Mouse (Mus musculus) megakaryocyte-erythroid progenitor cell, adult 5-6 weeks (primary cell): ENCODE data around the gene Lzic. TPM values are rescaled to one million over a fixed set of nuclear protein-coding genes. Genes with fewer than 3 reads are reported as not detected.

Experiments
- ATAC-seq: replicated peaks from 2 replicates; pipeline ENCODE4 v1.8.0; 2016; ENCODE audit warnings: mild to moderate bottlenecking, inconsistent platforms; ENCODE audit not compliant: severe bottlenecking, poor library complexity, low FRiP score, low TSS enrichment
- total RNA-seq, 2 experiments: library from RNA; stranded (forward) in 1 of 2; stranded (reverse) in 1 of 2; fragments of 200-1000, 215-1000 nt in 1 of 2; fragments of >200 nt in 1 of 2; fragmentation: Nextera tagmentation in 1 of 2; gene quantifications; 2 replicates each; pipeline ENCODE4 v1.2.3; 2014 to 2017

Lzic gene
- total RNA-seq, 2 experiments from 2014 or later = 32.6 to 62.6 TPM

DNA sequence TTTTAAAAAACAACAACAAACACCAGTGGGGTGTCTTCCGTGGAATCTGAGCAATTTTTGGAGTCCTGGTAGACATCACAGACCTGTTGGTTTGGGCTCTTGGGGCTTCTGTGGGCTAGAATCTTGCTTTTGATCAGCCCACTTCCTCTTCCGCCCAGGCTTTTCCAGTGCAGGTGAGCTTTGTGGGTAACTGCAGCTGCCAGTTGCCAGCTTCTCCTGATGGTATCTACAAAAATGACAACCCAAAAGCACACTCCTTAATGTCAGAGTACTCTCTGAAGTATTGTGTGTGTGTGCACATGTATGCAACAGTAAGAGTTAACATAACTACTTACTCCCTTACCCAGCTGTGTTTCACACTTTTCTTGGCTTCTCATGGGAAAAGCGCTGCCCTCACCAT is 15.5 kb upstream of the Lzic start:
- no peak for ATAC-seq

DNA sequence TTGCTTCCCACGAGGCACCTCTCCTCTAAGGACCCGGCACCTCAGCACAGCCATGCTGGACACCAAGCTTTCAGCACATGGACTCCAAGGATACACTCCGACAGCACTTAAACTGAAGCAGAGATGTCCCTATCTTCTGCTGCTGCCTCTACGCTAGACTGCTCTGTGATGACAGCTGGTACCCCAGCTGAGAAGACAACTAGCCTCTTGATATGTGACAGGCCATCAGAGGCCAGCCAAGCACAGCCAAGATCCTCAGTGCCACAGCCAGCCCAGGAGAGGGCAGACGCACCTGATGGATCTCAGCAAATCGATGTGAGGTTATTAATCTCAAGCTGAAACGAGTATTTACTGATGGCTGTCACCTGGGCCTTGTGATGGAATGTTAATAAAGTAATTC is 9.9 kb upstream of the Lzic start:
- no peak for ATAC-seq

DNA sequence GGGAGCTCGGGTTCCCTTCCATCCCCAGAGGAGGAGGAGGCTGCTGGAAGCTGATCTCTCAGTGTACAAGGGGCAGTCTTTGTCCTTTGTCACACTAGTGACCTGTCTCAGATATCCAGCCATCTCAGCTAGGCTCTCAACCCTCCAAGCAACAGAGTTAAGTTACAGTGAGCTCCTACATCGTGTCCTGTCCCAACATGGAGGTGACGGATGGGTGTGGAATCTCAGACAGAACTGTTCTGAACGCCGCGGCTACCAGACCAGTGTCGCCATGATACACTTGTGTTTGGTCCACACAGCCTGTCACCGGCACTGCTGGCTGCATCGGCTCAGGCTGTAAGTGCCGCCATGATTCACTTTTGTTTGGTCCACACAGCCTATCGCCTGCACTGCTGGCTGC is 8.0 kb upstream of the Lzic start, which contains the start of gene Tmem274:
TSS of gene Tmem274 (plus strand) at position 301 of the 400 bp plus-strand sequence.
- ATAC-seq = no peak

DNA sequence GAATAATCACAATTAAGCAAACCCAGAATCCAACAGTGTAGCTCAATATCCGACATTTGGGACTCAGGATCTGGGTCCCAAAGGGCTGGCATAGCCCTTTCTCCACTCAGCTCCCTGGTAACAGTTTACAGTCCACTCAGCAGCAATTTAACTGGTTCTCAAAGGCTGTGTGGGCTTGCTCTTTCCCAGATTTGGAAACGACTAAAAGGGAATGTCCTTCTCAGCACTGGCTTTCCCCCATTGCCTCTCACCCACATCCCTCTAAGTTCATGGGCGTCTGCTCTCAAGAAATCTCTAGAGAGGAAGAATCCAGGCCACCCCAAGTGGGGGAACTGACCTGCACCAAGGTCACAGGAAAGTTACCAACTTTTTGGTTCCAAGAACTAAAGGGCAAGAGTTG is 463 bp upstream of the Lzic start:
- no peak for ATAC-seq

DNA sequence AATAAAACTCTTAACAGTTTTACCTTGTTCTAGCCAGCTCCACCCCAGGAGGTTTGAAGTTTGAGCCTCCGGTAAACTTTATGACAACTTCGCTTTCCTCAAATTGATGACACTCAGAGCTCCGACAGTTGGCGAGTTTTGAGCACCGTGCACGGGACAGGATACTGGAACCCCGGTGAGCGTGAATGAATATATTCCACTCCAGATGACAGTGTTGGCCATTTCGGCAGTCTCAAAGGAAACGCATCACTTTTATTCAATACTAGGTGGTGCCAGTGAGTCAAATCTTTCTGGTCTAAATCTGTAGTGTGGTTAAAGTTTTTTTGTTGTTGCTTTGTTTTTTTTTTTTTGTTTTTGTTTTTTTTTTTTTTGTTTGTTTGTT is 787 bp downstream of the Lzic start:
- ATAC-seq = peak; percentile 69

DNA sequence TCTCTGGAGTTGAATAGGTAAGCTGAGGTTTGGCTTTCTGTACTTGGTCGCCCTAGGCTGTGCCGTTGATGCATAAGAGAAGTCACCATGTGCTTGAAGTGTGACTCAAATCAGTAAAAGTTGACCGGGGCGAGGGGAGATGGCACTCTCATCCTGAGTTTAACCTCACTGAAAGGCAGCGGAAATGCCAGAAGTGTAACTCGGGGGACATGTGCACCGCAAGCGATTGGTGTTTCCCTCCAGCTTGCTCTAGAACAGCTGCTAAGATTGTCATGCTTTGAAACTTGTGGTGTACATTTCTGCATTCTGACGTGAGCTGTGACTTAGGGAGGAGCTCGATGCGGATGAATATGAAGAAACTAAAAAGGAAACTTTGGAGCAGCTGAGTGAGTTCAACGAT is 2.7 kb downstream of the Lzic start:
- no peak for ATAC-seq

DNA sequence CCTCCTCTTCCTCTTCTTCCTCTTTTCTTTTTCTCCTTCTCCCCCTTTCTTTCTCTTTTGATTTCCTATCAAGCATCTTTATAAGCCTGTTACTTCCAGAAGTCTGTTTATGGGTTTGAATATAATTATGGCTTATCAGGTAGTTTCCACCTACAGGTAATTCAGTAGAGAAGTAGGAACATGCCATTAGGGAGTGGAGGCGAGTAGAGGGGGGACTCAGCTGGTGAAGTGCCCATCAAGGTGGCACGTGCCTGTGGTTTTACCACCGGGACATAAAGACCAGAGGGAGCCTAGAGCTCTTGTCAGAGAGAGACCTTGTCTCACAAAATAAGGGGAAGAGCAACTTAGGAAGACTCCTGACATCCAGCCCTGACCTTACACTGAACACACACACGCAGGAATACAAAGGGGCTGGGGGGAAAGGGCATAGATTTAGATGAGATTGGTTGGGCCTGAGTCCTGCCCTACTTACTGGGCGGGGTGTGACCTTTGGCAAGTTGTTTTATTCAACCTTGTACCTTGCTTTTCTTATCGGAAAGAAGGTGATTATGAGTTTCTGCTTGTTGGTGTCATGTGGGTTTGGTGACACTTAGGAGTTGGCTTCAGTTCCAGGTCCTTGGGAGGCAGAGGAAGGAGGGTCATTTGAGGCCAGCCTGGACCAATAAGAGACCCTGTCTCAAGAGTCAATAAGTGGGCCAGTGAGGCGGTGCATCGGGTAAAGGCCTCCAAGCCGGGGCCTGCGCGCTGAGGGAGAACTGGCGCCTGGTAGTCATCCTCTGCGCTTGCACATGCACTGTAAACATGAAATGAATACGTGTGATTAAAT is 4.6 kb downstream of the Lzic start:
- no peak for ATAC-seq

DNA sequence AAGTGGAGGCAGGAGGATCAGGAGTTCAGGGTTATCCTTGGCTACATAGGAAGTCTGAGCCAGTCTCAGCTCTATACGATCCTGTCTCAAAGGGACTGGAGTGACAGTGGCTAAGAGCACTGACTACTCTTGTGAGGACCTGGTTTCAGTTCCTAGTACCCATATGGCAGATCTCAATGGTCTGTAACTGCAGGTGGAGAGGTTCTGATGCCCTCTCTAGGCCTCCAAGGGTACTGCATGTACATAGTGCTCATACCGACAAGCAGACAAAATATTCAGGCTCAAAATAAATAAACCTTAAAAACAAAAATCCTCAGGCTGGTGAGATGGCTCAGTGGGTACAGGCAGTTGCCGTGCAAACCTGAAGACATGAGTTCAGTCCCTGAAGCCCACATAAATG is 6.1 kb downstream of the Lzic start:
- ATAC-seq = 0 out of 2 replicates have a peak, but pooled peaks have one; percentile 34

DNA sequence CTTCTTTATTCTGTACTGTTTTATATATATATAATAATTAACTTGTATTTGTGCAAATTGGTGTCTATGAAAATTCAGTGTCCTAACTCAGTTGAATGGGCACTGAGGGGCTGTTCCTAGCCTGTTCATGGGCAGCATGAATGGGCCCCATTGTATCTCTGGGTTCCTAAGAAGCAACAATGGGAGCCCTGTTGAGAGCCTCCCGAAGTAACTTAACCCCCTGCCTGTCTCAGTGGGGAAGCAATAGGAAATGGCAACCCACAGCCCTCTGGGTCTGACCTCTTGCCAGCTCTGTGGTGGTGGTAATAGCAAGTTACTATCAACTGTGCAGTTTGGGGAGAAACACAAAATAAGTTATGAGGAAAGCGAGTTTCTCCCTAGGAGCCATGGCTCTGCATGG is 11.6 kb downstream of the Lzic start:
- ATAC-seq = no peak

DNA sequence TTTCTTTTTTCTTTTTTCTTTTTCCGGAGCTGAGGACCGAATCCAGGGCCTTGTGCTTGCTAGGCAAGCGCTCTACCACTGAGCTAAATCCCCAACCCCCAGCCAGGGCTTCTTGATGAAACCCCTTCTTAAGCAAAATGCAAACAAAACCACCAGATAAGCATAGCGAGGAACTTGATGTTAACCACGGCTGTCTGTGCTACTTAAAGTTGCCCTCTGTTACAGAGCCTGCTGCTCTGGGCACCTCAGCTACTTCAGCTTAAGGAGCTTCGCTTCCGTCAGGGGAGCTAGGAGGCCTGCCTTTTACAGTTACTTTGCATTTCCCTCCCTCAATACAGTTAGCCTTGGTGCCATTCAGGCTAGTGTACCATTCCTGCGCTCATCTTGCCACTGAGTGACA is 13.9 kb downstream of the Lzic start:
- ATAC-seq = no peak

DNA sequence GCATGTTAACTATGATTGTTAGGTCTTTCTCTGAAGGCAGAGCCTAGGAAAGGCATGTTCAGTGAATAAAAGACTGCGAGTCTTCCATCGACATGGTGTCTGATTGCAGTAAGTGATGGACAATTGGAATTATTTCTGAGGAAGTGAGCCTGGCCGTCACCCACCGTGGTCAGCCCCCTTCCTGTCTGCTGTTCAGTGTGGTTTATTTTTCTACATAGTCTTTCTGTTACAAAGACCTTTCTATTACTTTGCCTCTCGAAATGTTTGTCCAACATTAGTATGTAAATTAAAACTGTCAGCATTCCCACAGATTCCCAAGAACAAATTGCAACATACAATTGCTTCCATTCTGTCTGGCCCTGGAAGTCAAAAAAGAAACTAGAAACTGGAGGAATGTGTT is 14.8 kb downstream of the Lzic start:
- ATAC-seq = no peak

DNA sequence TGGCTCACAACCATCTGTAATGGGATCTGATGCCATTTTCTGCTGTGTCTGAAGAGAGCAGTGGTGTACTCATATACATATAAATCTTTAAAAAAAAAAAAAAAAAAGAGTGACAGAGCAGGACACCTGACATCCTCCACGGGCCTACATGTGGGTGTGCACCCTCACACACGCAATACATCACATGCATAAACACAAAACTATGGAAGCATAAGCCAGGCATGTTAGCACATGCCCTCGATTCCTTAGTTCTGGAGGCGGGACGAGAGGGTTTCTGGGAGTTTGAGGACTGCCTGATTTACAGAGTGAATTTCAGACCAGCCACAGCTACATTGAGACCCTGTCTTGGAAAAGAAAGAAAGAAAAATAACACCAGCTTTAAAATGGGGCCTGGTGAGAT is 19.3 kb downstream of the Lzic start:
- ATAC-seq = no peak

DNA sequence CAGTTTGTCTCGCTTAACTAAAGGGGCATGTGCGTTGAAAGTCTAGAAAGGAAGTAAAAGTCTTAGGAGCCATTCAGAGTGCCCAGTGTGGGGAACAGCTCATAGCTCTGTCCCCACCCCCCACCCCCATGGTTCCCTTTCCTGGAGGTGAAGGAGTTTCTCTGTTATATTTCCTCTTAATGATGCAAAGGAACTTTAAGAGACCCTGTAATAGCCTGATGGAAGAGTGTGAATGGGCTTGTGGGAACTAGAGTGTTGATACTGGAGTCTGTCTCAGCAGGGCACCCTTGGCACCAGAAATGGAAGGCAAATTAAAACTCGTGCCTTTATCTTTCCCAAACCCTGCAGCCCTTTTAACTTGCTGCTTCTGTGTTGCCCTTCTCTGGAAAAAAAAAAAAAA is 19.8 kb downstream of the Lzic start:
- no peak for ATAC-seq

DNA sequence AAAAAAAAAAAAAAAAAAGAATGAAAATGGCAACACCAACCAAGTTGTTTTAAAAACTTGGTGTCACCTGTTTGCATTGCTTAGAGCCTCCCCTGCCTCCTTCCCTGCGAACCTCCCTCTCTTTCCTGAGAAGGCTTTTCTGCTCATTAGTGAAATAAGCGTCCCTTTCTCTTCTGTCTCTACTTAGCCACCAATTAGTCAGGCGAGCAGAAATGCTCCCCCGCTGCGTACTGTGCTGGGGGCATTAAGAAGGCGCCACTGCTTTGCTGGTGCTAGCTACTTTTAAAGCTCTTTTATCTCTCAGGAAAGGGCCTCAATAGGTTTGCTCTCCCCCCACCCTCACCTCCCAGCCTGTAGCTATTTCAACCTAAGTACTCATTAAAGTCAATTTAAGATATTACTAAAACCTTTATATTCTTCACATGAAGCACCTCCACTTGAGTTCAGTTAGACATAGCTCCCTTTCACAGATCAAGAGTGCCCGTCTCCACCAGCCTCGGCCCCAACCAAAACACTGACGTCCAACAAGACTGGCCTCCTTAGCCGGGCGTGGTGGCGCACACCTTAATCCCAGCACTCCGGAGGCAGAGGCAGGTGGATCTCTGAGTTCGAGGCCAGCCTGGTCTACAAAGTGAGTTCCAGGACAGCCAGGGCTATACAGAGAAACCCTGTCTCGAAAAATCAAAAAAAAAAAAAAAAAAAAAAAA is 20.4 kb downstream of the Lzic start:
- ATAC-seq = no peak

DNA sequence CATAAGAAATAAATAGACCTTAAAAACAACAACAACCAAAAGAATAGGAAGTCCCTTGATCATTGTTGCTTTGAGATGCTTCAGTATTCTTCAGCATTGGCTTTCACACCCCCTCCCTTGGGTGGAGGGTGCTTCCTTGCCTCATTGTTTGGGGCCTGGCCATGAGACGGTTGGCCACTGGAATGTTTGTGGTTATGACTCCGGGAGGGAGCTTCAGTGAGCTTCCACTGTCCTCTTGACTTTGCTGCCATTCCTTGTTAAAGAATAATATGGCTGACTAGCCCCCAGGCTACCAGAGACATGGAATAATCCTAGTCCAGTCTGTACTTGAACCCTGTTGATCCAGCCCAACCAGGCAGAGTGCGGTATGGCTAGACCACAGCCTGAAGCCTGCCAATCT is 21.9 kb downstream of the Lzic start:
- no peak for ATAC-seq

DNA sequence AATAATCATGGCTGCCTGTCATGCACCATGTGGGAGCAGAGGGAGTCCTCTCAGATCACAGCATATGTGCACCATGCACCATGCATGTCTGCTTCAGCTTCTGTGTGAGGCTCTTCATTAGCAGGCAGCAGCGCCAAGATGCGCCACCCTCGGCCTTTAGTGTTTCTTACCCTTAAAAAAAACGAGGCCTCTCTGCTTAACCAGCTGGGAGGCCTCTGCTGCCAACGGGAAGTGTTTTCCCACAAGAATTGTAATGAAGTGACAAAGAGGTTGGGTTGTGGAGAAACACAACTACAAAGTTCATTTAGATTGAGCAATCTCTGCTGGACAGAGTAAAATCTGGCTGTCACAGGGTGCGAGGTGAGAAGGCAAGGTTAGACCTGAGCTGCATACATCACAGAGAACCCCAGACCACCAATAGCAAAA is 26.2 kb downstream of the Lzic start:
- ATAC-seq = no peak

DNA sequence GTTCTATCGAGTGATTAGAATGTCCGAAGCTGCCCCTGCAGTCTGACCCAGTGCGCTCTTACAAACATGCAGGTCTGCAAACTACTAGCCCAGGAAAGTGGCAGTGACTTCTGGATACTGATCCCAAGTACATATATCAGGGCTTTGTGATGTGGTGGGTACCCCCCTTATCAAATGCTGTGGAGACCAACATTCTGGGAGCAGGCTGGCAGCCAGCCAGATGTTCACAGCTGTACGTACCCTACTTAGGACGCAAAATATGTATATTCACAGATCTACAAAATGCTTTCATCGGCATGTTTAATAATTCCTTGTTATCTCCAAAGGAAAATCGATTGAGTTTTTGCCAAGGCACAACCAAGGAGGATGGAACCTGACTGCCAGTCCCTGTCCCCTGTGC is 27.0 kb downstream of the Lzic start:
- no peak for ATAC-seq

DNA sequence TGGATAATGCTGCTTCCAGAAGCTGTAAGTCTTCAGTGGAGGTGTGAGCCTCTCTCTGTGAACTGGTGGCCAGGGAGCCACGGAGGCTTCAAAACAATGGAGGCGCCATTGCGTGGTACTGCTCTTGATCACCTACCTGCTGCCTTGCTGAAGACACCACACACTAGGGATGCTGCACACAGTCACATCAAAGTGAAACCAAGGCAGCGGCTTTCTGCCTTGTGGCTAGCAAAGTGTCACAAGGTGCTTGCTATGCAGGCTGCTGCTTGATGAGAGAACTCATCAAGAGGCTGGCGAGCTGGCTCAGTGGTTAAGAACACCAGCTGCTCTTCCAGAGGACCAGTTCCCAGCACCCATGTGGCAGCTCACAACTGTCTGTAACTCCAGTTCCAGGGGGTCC is 30.7 kb downstream of the Lzic start:
- no peak for ATAC-seq

DNA sequence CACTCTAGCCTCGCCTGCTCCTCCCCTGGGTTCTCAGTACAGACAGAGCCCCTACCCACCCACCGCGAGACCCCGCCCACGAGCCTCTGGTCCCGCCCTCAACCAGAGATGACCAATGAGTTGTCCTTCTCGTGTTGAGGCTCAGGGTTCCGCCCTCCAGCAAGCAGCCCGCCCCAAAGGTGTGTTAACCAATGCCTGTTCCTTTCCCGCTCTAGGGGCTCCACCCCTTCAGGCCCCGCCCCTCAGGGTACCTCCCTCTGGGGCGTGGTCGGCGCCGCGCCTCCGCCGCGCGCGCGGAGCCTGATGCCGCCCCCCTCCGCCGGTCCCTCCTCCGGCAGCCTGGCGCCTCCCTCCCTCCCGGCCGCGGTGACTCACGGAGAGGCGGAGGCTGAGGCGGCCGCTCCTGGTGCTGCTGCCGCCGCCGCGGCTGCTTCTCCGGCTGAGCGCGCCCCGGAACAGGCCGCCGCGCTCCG is 32.9 kb downstream of the Lzic start, which contains the start of gene Ctnnbip1:
TSS of gene Ctnnbip1 (plus strand) at position 369 of the 473 bp plus-strand sequence.
- peak; percentile 99 for ATAC-seq

DNA sequence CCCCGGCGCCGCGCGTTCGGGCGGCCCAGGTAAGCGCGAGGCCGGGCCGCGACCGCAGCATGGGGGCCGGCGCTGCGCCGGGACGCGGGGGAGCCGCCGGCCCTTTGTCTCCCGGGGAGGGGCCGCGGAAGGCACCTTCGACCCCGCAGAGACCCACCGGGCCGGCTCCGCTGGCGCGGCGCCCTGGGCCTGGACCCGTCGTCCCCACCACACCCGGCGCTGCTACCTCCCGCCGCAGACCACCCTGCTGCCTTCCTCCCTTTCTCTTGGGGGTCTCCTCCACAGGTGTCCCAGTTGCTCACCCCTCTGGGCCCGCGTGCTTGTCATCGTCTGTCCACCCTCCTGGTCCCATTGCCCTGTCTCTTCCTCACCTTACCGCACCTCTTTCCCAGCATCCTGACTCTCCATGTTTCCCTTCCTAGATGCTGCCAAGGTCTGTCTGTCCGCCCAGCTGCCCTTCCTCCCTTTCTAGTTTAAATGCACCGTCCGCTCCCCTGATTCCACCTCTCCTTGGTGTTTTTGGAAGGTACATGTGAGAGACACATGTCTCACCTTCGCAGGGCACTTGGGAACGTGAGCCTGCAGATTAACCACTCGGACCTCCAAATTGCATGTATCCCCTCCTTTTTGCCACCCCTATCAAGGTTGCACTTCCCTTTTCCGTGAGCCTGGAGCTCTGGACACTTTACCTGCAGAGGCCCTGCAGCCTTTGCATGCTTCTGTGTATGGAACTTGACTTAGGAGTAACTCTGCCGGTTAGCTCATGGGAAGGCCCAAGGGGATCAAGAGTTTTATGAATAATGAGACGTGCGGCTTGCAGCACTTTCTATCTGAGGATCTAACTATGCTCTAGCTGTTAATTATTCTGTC is 33.6 kb downstream of the Lzic start:
- ATAC-seq = no peak
